In the genomic region with DNA sequence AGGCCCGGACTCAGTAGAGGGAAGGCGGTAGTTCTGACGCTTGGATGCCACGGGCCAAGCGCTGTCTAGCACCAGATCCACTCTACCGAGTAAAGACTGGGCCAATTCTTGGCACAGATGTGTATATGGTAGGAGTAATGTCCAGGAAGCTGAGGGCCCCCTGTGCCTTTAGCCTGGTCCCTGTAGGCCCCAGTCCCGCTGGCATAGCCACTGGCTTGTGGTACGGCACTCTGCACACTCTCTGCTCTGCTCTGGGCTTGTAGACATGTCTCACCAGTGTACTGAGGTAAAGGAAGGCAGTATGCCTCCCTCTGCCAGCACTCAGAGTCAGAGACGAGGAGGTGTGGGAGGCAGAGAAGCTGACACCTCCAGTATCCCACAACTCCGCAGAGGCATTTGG, we compare ENCODE assay signal across 4 mouse cellular contexts. TPM values are rescaled to one million over a fixed set of nuclear protein-coding genes. Genes with fewer than 3 reads are reported as not detected.
"Had no signal": no experiment of that assay in that cellular context is flagged by ENCODE, and none has a peak within 500 bp of the region (broad histone marks: within the 10 kb centered on the region; RNA-seq: fewer than 3 reads in every experiment).

No protein-coding gene starts in this region.

RNA-seq across cellular contexts. Expression of gene Vwa1, which starts 33.8 kb away (rescaled TPM):
- total RNA-seq: megakaryocyte, adult 5-6 weeks; monocyte, adult 5-6 weeks had no signal

RNA-seq across cellular contexts. Expression of gene Tmem88b, which starts 45.0 kb away (rescaled TPM):
- total RNA-seq: megakaryocyte progenitor cell, adult 5-6 weeks; megakaryocyte, adult 5-6 weeks; monocyte, adult 5-6 weeks had no signal
- polyA plus RNA-seq: macrophage had no signal
